In the genomic region with DNA sequence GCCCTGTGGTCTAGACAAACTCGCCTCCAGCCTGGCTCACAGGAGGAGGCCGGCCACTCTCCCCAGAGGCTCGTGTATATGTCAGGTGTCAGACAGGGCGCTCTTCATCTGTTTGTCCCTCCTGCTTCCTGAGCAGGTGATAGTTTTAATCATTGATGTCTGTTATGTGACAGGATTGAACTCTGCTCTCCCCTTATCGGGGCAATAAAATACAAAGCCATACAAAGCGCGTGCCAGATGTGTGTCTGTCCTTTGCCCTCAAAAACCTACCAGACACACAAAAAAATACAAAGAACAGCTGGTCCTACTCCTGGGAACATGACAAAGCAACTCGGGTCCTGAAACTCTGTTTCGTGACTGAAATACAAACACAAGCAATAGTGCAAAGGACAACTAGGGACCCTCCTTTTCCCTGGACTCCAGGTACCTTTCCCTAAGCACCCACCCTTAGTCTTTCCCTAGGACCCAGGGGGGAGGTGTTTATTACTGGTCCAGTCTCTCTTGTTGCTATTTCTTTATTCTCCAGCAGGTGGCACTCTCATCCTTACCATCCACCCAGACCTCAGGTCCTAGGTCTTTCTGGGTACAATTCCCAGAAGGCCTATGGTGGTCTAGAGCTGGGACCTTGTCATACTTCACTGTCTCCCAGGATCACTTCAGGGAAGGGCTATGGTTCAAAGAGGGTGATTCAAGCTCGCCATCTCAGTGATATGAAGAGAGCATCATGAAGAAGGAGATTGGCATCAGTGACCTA, we compare ENCODE assay signal across 9 mouse cellular contexts. TPM values are rescaled to one million over a fixed set of nuclear protein-coding genes. Genes with fewer than 3 reads are reported as not detected.
DNase-seq lines count a peak whose midpoint lies in the region; ATAC-seq and TF ChIP-seq lines count a peak whose summit lies in the region.
"Had no signal": no experiment of that assay in that cellular context is flagged by ENCODE, and none has a peak within 500 bp of the region (broad histone marks: within the 10 kb centered on the region; RNA-seq: fewer than 3 reads in every experiment).

No protein-coding gene starts in this region.

- H3K36me3 ChIP-seq in embryonic facial prominence, embryonic 11.5 days (replicated peaks; ENCODE audit: control insufficient read depth, insufficient read depth, low read depth, low read length): no peaks in the 10 kb centered on the region
- H3K36me3 ChIP-seq in hindbrain, embryonic 16.5 days (ENCODE audit: control insufficient read depth, insufficient read depth, low read length): no peaks in the 10 kb centered on the region
- H3K36me3 ChIP-seq in neural tube, embryonic 11.5 days (ENCODE audit: control insufficient read depth, insufficient read depth, low read length): no peaks in the 10 kb centered on the region; the same call in 1 of the 2 replicates
- H3K36me3 ChIP-seq: heart, embryonic 13.5 days had no signal

- WGBS in embryonic facial prominence, embryonic 11.5 days: 33% methylated on average over 10 of the region's 10 CpGs
- WGBS in hindbrain, embryonic 16.5 days: 27% methylated on average over 10 of the region's 10 CpGs
- WGBS in neural tube, embryonic 11.5 days: 32% methylated on average over 10 of the region's 10 CpGs

- no peaks in the 10 kb centered on the region for H3K9me3 ChIP-seq in embryonic facial prominence, embryonic 11.5 days (replicated peaks; ENCODE audit: control insufficient read depth, low read length)
- peaks cover 2% of the 10 kb centered on the region; the same call in 1 of the 2 replicates for H3K9me3 ChIP-seq in hindbrain, embryonic 16.5 days (ENCODE audit: control insufficient read depth, low read length)
- H3K9me3 ChIP-seq in neural tube, embryonic 11.5 days (ENCODE audit: control insufficient read depth, low read length): no peaks in the 10 kb centered on the region
- H3K9me3 ChIP-seq: heart, embryonic 13.5 days had no signal

- no peak for ATAC-seq in embryonic facial prominence, embryonic 11.5 days (replicated peaks; ENCODE audit: insufficient number of reproducible peaks, low FRiP score, low TSS enrichment, low read depth)
- peak; percentile 55; the same call in 1 of the 2 replicates for ATAC-seq in hindbrain, embryonic 16.5 days
- peak; percentile 64 for ATAC-seq in neural tube, embryonic 11.5 days (ENCODE audit: insufficient read depth, low FRiP score, low TSS enrichment)

- intact Hi-C loops in left cerebral cortex, adult 2 months (cut with DNase I): loop anchor here (1.0 to 5.0 kb wide), 2 partner anchors 148 to 434 kb away; no protein-coding TSS in a partner anchor

- H3K9ac ChIP-seq in embryonic facial prominence, embryonic 11.5 days (replicated peaks; ENCODE audit: low read length): no peak overlapping the region
- H3K9ac ChIP-seq in hindbrain, embryonic 16.5 days (ENCODE audit: low read depth, low read length): no peak overlapping the region
- no peak overlapping the region for H3K9ac ChIP-seq in neural tube, embryonic 11.5 days (ENCODE audit: low read length)
- H3K9ac ChIP-seq: heart, embryonic 13.5 days had no signal

- H3K4me3 ChIP-seq in embryonic facial prominence, embryonic 11.5 days (ENCODE audit: low read depth, low read length): no peak overlapping the region
- no peak overlapping the region for H3K4me3 ChIP-seq in hindbrain, embryonic 16.5 days (ENCODE audit: low read length)
- no peak overlapping the region for H3K4me3 ChIP-seq in left cerebral cortex, adult 2 months
- H3K4me3 ChIP-seq in neural tube, embryonic 11.5 days (ENCODE audit: low read depth, low read length): no peak overlapping the region
- H3K4me3 ChIP-seq: heart, embryonic 13.5 days had no signal

- peak; percentile 34 for DNase-seq in right cerebral cortex, adult 18-20 months
- no peak for DNase-seq in right cerebral cortex, postnatal 4 days
- peak; percentile 72 for DNase-seq in adipocyte (ENCODE audit: low spot score)
- peak; percentile 77 for DNase-seq in embryonic facial prominence, embryonic 11.5 days (ENCODE audit: low spot score)
- peak; percentile 32 to 45 for DNase-seq in left cerebral cortex, adult 2 months (ENCODE audit: extremely low spot score in 1 of 2, low spot score in 2 of 2)
- peak; percentile 58 for DNase-seq in neural tube, embryonic 11.5 days (ENCODE audit: low spot score)
- DNase-seq in urinary bladder, postnatal 25 days (ENCODE audit: low spot score): no peak

- no peaks in the 10 kb centered on the region; the same call in 1 of the 2 replicates for H3K27me3 ChIP-seq in embryonic facial prominence, embryonic 11.5 days (ENCODE audit: control insufficient read depth, insufficient read depth, low read length)
- H3K27me3 ChIP-seq in hindbrain, embryonic 16.5 days (replicated peaks; ENCODE audit: control insufficient read depth, insufficient read depth, low read length): no peaks in the 10 kb centered on the region
- H3K27me3 ChIP-seq in neural tube, embryonic 11.5 days (ENCODE audit: control insufficient read depth, insufficient read depth, low read length): no peaks in the 10 kb centered on the region

- no peak overlapping the region for H3K27ac ChIP-seq in embryonic facial prominence, embryonic 11.5 days (replicated peaks; ENCODE audit: low read depth, low read length)
- H3K27ac ChIP-seq in hindbrain, embryonic 16.5 days (ENCODE audit: low read depth, low read length): no peak overlapping the region
- H3K27ac ChIP-seq in left cerebral cortex, adult 2 months: no peak overlapping the region
- no peak overlapping the region for H3K27ac ChIP-seq in neural tube, embryonic 11.5 days (ENCODE audit: low read depth, low read length)
- H3K27ac ChIP-seq: heart, embryonic 13.5 days had no signal

- peak; percentile 85 for TF ChIP-seq CTCF in left cerebral cortex, adult 2 months (IDR thresholded peaks at IDR 0.05)

- no peak overlapping the region for H3K4me2 ChIP-seq in embryonic facial prominence, embryonic 11.5 days (ENCODE audit: low read depth, low read length)
- no peak overlapping the region for H3K4me2 ChIP-seq in hindbrain, embryonic 16.5 days (ENCODE audit: low read length)
- H3K4me2 ChIP-seq in neural tube, embryonic 11.5 days (ENCODE audit: low read depth): no peak overlapping the region
- H3K4me2 ChIP-seq: heart, embryonic 13.5 days had no signal

- no peaks in the 10 kb centered on the region for H3K4me1 ChIP-seq in embryonic facial prominence, embryonic 11.5 days (ENCODE audit: control insufficient read depth, insufficient read depth, low read length)
- no peaks in the 10 kb centered on the region for H3K4me1 ChIP-seq in hindbrain, embryonic 16.5 days (ENCODE audit: control insufficient read depth, insufficient read depth, low read depth, low read length)
- H3K4me1 ChIP-seq in neural tube, embryonic 11.5 days (ENCODE audit: control insufficient read depth, insufficient read depth, low read length): 0 out of 2 replicates have a peak, but pooled peaks cover 6% of the 10 kb centered on the region

RNA-seq across cellular contexts. Expression of a gene that starts 10.4 kb away (rescaled TPM):
- polyA plus RNA-seq in embryonic facial prominence, embryonic 11.5 days (2014; fragmentation: Nextera tagmentation; extraction: Ambion mirVana): 4.7 and 5.3 TPM in 2 replicates
- 11.0 and 12.1 TPM in 2 replicates for polyA plus RNA-seq in hindbrain, embryonic 16.5 days (2015; fragmentation: Nextera tagmentation; extraction: Ambion mirVana)
- total RNA-seq in left cerebral cortex, adult 2 months (2021): 1 to 10 TPM; 1.2 TPM
- polyA plus RNA-seq in neural tube, embryonic 11.5 days (2014; fragmentation: Nextera tagmentation; extraction: Ambion mirVana): 8.0 TPM in 2 replicates
- polyA plus RNA-seq: heart, embryonic 13.5 days had no signal

RNA-seq across cellular contexts. Expression of a gene that starts 14.0 kb away (rescaled TPM):
- 2.1 and 3.9 TPM in 2 replicates for polyA plus RNA-seq in embryonic facial prominence, embryonic 11.5 days (2014; fragmentation: Nextera tagmentation; extraction: Ambion mirVana)
- 0.54 and 0.56 TPM in 2 replicates for polyA plus RNA-seq in hindbrain, embryonic 16.5 days (2015; fragmentation: Nextera tagmentation; extraction: Ambion mirVana)
- total RNA-seq in left cerebral cortex, adult 2 months (2021): under 1 TPM; 0.23 to 0.34 TPM
- 0.82 and 0.95 TPM in 2 replicates for polyA plus RNA-seq in neural tube, embryonic 11.5 days (2014; fragmentation: Nextera tagmentation; extraction: Ambion mirVana)

Comparison
In these comparisons a context has a peak if more than half of its experiments do, and no peak if none do; other contexts are left out.
1. DNase-seq: peak in right cerebral cortex, adult 18-20 months (single experiment), adipocyte (single experiment), embryonic facial prominence, embryonic 11.5 days (single experiment), left cerebral cortex, adult 2 months (2 of 2) and neural tube, embryonic 11.5 days (single experiment); none in right cerebral cortex, postnatal 4 days (single experiment) and urinary bladder, postnatal 25 days (single experiment).